Mouse (Mus musculus) hindbrain, embryonic 14.5 days (tissue): ENCODE measurements at regions not wholly inside any gene's neighbourhood (a gene's known extent, or its start where the extent isn't known, plus 50 kb on each side); places are given as distances from the start of the nearest gene placed in this dataset.
A peak's percentile ranks its signal among the peaks of the same experiment; 100 is the strongest.

ENCODE experiments used
- ATAC-seq: fragments of 200-750 bp; cut with Nextera tagmentation; 2 replicates; pipeline ENCODE4 v1.8.0; 2017; ENCODE audit warnings: moderate number of reproducible peaks, mild to moderate bottlenecking, moderate TSS enrichment, moderate library complexity; ENCODE audit not compliant: low FRiP score
- DNase-seq: peaks from one replicate; pipeline ENCODE4 v3.0.0-alpha.2; 2015; ENCODE audit warnings: low spot score
- H3K27ac ChIP-seq: fragments of 300-500 bp; sonication (generic); 2 replicates; pipeline ENCODE4 v1.5.1; 2014; ENCODE audit warnings: mild to moderate bottlenecking, moderate library complexity
- H3K27me3 ChIP-seq: fragments of 300-500 bp; sonication (generic); 2 replicates; pipeline ENCODE4 v1.6.1; 2014; ENCODE audit warnings: mild to moderate bottlenecking, low read length, mixed read lengths; ENCODE audit not compliant: control insufficient read depth, insufficient read depth
- H3K36me3 ChIP-seq: fragments of 300-500 bp; sonication (generic); replicated peaks from 2 replicates; pipeline ENCODE4 v1.6.1; 2014; ENCODE audit not compliant: control insufficient read depth, insufficient read depth
- H3K4me1 ChIP-seq: fragments of 300-500 bp; sonication (generic); replicated peaks from 2 replicates; pipeline ENCODE4 v1.6.1; 2014; ENCODE audit warnings: antibody characterized with exemption, low read length, mixed read lengths; ENCODE audit not compliant: control insufficient read depth, insufficient read depth
- H3K4me2 ChIP-seq: fragments of 300-500 bp; sonication (generic); replicated peaks from 2 replicates; pipeline ENCODE4 v1.6.1; 2014; ENCODE audit warnings: mild to moderate bottlenecking, moderate library complexity
- H3K4me3 ChIP-seq: fragments of 300-500 bp; sonication (generic); replicated peaks from 2 replicates; pipeline ENCODE4 v1.5.1; 2014; ENCODE audit warnings: mild to moderate bottlenecking, low read length
- H3K9ac ChIP-seq: fragments of 300-500 bp; sonication (generic); 2 replicates; pipeline ENCODE4 v1.6.1; 2014
- H3K9me3 ChIP-seq: fragments of 300-500 bp; sonication (generic); 2 replicates; pipeline ENCODE4 v1.6.1; 2016; ENCODE audit warnings: low read length; ENCODE audit not compliant: control insufficient read depth
- WGBS: fragments of 180-500 bp; shearing (Covaris S2); extraction: QIAGEN DNeasy Blood & Tissue Kit; methylation state at CpG from one replicate; pipeline ENCODE4 v1.1.7; 2014; 5-methylcytosine and 5-hydroxymethylcytosine counted together

DNA sequence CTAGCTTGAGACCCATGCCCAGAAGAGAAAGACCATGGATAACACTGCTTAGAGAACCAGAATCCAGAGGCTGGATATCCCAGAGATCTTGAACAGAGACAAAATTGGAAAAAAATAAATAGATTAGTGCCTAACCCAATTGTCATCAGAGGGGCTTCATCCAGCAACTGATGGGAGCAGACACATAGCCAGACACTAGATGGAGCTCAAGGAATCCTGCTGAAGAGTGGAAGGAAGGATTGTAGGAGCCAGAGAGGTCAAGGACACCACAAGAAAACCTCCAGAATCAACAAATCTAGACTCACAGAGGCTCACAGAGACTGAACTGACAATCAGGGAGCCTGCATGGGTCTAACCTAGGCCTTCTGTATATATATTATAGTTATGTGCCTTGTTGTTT, 359.4 kb downstream of the Ins1 start:
- Histone ChIP-seq H3K9me3 (no peaks in the 10 kb centered on the region), H3K27ac (no peak overlapping the region), H3K9ac (no peak overlapping the region), H3K4me2 (no peak overlapping the region), H3K27me3 (no peaks in the 10 kb centered on the region), H3K4me1 (no peaks in the 10 kb centered on the region), H3K36me3 (no peaks in the 10 kb centered on the region), H3K4me3 (no peak overlapping the region)
- no peak for DNase-seq
- ATAC-seq, result no peak

DNA sequence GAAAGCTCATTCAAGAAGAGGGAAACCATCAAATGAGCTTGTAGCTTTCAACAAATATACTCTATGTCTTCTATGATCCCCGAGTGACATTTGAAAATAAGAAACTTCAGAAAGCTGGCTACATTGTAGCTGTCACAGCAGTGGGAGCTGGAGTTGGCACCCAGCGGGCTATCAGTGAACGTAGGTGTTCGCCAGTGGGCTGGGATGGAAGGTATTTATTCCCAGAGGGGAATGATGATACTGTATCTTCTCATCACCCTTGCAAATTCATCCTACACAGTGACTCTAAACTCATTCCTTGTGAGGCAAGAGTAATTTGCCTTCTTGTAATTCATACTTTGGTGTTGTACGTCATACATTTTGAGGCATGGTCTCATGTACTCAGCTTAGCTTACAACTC, 349.3 kb downstream of the Ins1 start:
- no peak for ATAC-seq

DNA sequence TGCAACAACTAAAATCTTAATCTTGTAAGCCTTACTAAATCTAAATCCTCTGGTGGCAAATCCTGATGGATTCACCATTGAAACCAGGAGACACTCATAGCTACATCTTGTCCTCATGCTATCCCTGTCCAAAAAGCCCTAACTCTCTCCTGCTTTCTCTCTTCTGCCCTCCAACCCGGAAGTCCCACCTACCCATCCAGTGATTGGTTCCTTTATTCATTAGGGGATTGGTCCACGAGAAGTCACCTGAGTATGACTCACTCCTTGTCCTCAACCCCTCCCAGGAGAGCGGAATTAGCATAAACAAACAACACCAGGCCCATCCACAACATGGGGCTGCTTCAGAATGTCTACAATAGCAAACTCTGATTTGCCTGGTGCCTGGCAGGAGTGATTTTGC, 342.8 kb downstream of the Ins1 start:
- no peak overlapping the region for H3K27ac ChIP-seq
- no peak overlapping the region for H3K4me2 ChIP-seq
- H3K4me1 ChIP-seq, result no peaks in the 10 kb centered on the region
- H3K27me3 ChIP-seq, result no peaks in the 10 kb centered on the region
- DNase-seq (no peak), ATAC-seq (no peak)
- H3K4me3 ChIP-seq, result no peak overlapping the region
- H3K36me3 ChIP-seq, result no peaks in the 10 kb centered on the region
- H3K9me3 ChIP-seq, result no peaks in the 10 kb centered on the region
- no peak overlapping the region for H3K9ac ChIP-seq
- WGBS, result 75% methylated on average over 3 of the region's 3 CpGs

More for the DNA sequence above, 349.3 kb downstream of the Ins1 start:
- WGBS, result 92% methylated on average over 5 of the region's 5 CpGs
- H3K4me1 ChIP-seq, result no peaks in the 10 kb centered on the region
- no peak overlapping the region for H3K27ac ChIP-seq
- no peaks in the 10 kb centered on the region for H3K9me3 ChIP-seq
- no peak overlapping the region for H3K4me2 ChIP-seq
- DNase-seq, result no peak
- no peak overlapping the region for H3K4me3 ChIP-seq
- H3K9ac ChIP-seq, result no peak overlapping the region
- no peaks in the 10 kb centered on the region for H3K27me3 ChIP-seq
- no peaks in the 10 kb centered on the region for H3K36me3 ChIP-seq

DNA sequence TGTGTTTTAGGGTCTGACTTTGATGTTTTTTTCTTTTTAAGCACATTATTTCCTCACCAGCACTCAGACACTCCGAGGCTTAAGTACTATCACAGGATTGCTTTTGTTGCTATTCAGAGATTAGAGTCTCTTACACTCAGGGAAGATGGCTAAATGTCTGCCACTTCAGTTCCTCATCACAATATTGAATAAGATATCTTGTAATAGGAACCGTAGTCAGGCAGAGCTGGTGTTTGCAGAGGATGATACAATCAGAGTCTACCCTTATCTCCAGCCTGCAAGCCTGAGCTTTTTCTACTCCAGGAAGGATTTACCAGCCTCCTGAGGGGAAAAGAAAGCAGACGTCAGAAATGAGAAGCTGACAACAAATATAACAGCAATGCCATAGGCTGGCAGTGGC, 336.3 kb downstream of the Ins1 start:
- Histone ChIP-seq H3K36me3 (no peaks in the 10 kb centered on the region), H3K4me1 (no peaks in the 10 kb centered on the region), H3K27me3 (no peaks in the 10 kb centered on the region), H3K4me2 (no peak overlapping the region), H3K4me3 (no peak overlapping the region), H3K9me3 (no peaks in the 10 kb centered on the region), H3K27ac (0 out of 2 replicates have a peak overlapping the region, but pooled peaks have one; percentile 14), H3K9ac (no peak overlapping the region)
- DNase-seq, result no peak
- WGBS, result 32% methylated on average over 3 of the region's 3 CpGs
- no peak for ATAC-seq

DNA sequence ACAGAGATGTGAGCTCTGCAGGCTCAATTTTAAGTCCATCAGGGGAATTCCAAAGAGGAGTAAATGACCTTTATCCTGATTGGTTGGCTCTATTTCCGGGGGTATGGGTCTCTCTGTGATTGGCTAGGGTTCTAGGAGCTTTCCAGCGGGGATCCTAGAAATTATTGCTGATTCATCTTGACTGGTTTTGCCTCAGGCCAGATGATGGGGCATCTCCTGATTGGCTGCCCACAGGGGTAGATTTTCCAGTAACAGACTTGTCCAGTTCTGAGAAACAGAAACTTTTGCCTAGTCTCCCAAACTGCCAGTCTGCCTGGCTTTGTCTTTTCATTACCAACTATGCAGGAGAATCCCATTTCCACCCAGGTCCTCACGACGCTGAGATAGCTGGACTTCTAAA, 301.3 kb downstream of the Ins1 start:
- H3K4me3 ChIP-seq, result no peak overlapping the region
- no peaks in the 10 kb centered on the region for H3K36me3 ChIP-seq
- H3K4me1 ChIP-seq, result no peaks in the 10 kb centered on the region
- no peak overlapping the region for H3K27ac ChIP-seq
- ATAC-seq, result no peak
- H3K27me3 ChIP-seq, result no peaks in the 10 kb centered on the region
- no peak for DNase-seq
- H3K9ac ChIP-seq, result no peak overlapping the region
- no peak overlapping the region for H3K4me2 ChIP-seq
- WGBS, result 88% methylated on average over 4 of the region's 4 CpGs
- no peaks in the 10 kb centered on the region for H3K9me3 ChIP-seq

DNA sequence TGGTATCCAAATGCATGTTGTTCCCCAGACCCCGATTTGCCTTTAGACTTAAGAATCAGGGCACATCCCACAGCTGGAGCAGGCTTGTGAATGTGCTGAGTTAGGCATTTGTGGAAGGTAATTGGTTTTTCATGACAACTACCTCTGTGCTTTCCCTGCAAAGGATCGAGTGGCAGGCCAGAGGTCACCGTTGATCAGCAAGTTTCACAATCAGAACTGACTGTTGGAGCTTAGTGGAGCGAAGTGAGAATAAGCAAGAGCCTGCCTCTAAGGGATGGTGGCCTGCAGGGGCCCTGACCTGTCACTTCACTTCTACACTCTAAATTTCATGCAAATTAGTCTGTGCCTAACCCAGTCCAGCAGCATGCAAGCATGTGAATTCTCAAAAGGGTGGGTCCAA, 270.7 kb downstream of the Ins1 start:
- DNase-seq (no peak), ATAC-seq (no peak)
- Histone ChIP-seq H3K27ac (no peak overlapping the region), H3K27me3 (no peaks in the 10 kb centered on the region), H3K9ac (no peak overlapping the region), H3K9me3 (no peaks in the 10 kb centered on the region), H3K4me1 (no peaks in the 10 kb centered on the region), H3K4me2 (no peak overlapping the region), H3K4me3 (no peak overlapping the region), H3K36me3 (no peaks in the 10 kb centered on the region)
- 16% methylated on average over 4 of the region's 4 CpGs for WGBS

DNA sequence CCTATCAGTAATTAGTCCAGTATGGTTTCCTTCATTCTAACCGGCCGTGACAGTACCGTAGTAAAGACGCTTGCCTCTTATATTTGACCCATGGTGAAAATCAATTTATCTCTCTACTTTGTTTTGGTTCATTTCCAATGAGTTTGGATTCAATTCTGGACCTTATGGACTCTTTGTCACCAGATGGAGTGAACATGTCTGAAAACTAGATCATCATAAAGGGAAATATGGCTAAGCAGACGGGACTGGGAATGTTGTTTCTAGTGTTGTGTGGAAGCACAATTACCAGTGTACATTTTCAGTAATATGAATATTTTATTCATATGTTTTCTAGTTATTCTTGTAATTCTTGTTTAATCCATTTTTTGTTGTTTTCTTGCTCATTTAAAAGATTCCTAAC, 261.4 kb downstream of the Ins1 start:
- no peaks in the 10 kb centered on the region for H3K27me3 ChIP-seq
- no peak overlapping the region for H3K4me3 ChIP-seq
- no peaks in the 10 kb centered on the region for H3K4me1 ChIP-seq
- H3K36me3 ChIP-seq, result no peaks in the 10 kb centered on the region
- no peaks in the 10 kb centered on the region for H3K9me3 ChIP-seq
- no peak for ATAC-seq
- H3K9ac ChIP-seq, result no peak overlapping the region
- 92% methylated on average over 5 of the region's 5 CpGs for WGBS
- no peak overlapping the region for H3K27ac ChIP-seq
- no peak overlapping the region for H3K4me2 ChIP-seq
- DNase-seq, result no peak

DNA sequence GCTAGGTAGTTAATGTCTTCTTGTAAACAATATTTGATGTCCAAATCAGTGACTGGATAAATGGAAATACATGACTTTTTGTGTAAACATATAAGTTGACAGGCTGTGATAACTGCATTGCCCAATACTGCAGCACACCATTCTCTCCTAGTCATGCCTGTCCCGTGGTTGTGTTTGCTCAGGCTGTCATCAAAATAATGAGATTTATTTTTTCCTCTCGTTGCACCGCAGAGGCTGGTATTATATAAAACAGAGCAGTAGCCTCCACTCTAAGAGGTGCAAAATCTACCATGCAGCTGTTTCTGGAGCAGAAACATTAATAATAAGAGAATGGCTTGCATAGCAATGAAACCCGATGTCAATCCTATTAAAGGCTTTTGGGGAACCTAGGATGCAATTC, 239.2 kb downstream of the Ins1 start:
- H3K4me2 ChIP-seq, result no peak overlapping the region
- H3K4me1 ChIP-seq, result no peaks in the 10 kb centered on the region
- WGBS, result 61% methylated on average over 4 of the region's 4 CpGs
- ATAC-seq, result no peak
- no peak for DNase-seq
- no peak overlapping the region for H3K27ac ChIP-seq
- H3K36me3 ChIP-seq, result no peaks in the 10 kb centered on the region
- H3K4me3 ChIP-seq, result no peak overlapping the region
- peaks cover 9% of the 10 kb centered on the region; the same call in 1 of the 2 replicates for H3K9me3 ChIP-seq
- no peaks in the 10 kb centered on the region for H3K27me3 ChIP-seq
- H3K9ac ChIP-seq, result no peak overlapping the region
